Mouse (Mus musculus): ENCODE measurements around the gene Angptl2. TPM values are rescaled to one million over a fixed set of nuclear protein-coding genes. Genes with fewer than 3 reads are reported as not detected.
A peak's percentile ranks its signal among the peaks of the same experiment; 100 is the strongest.

Gene Angptl2
- polyA plus RNA-seq, 1 experiment from 2014 or later, result 37.3 TPM

- Histone ChIP-seq H3K36me3 (ENCODE audit: control insufficient read depth, insufficient read depth, low read length) (0 out of 2 replicates have a peak, but pooled peaks cover 6% of the 10 kb centered on the region), H3K9me3 (ENCODE audit: control insufficient read depth, low read length) (no peaks in the 10 kb centered on the region), H3K4me2 (replicated peaks; ENCODE audit: low read depth) (no peak overlapping the region), H3K27me3 (ENCODE audit: control insufficient read depth, insufficient read depth, low read length) (no peaks in the 10 kb centered on the region), H3K27ac (replicated peaks) (no peak overlapping the region), H3K4me3 (ENCODE audit: low read depth, low read length) (no peak overlapping the region), H3K9ac (ENCODE audit: low read length) (no peak overlapping the region), H3K4me1 (replicated peaks; ENCODE audit: control insufficient read depth, insufficient read depth) (peaks cover 2% of the 10 kb centered on the region; the same call in 1 of the 2 replicates)
- WGBS, result 87% methylated on average over 7 of the region's 7 CpGs
- TF ChIP-seq EP300 (optimal IDR thresholded peaks at IDR 0.05), result no peak
- no peak for TF ChIP-seq CTCF (IDR thresholded peaks at IDR 0.05; ENCODE audit: low read depth)
- DNase-seq (ENCODE audit: low spot score), result no peak
- no peak for ATAC-seq (ENCODE audit: low FRiP score, low TSS enrichment)
Observed at GRCm38 (mm10) chr2:33173686-33174085, 42.2 kb upstream of the Angptl2 start.

- DNase-seq (ENCODE audit: low spot score) (no peak), ATAC-seq (ENCODE audit: low FRiP score, low TSS enrichment) (no peak)
- TF ChIP-seq EP300 (optimal IDR thresholded peaks at IDR 0.05) (no peak), CTCF (IDR thresholded peaks at IDR 0.05; ENCODE audit: low read depth) (no peak)
- WGBS, result 69% methylated on average over 7 of the region's 7 CpGs
- Histone ChIP-seq H3K4me2 (replicated peaks; ENCODE audit: low read depth) (no peak overlapping the region), H3K4me1 (replicated peaks; ENCODE audit: control insufficient read depth, insufficient read depth) (peaks cover 7% of the 10 kb centered on the region; the same call in 1 of the 2 replicates), H3K9me3 (ENCODE audit: control insufficient read depth, low read length) (no peaks in the 10 kb centered on the region), H3K9ac (ENCODE audit: low read length) (no peak overlapping the region), H3K4me3 (ENCODE audit: low read depth, low read length) (no peak overlapping the region), H3K27ac (replicated peaks) (no peak overlapping the region), H3K36me3 (ENCODE audit: control insufficient read depth, insufficient read depth, low read length) (0 out of 2 replicates have a peak, but pooled peaks cover 6% of the 10 kb centered on the region), H3K27me3 (ENCODE audit: control insufficient read depth, insufficient read depth, low read length) (no peaks in the 10 kb centered on the region)
Observed at GRCm38 (mm10) chr2:33176516-33176915, 39.4 kb upstream of the Angptl2 start.

DNA sequence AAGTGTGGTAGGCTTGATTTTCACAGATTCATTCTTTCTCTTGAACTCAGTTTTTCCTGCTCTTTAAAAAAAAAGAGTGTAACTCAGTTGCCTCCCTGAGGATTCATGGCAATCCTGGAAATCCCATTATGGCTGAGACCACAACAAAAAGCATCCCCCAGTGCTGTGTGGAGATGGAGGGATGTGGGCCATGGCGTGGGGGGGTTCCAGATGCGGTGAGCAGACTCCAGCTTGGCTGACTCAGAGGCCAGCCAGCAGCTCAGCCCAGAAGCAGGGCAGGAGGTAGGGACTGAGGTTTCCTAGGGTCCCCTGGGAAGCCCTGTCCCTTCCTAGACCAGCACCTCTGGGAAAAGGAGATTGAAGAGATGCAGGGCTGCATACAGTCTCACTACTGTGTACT, 38.9 kb upstream of the Angptl2 start:
- Histone ChIP-seq H3K36me3 (ENCODE audit: control insufficient read depth, insufficient read depth, low read length) (0 out of 2 replicates have a peak, but pooled peaks cover 6% of the 10 kb centered on the region), H3K27ac (replicated peaks) (peak overlapping the region; percentile 35; the same call in 1 of the 2 replicates), H3K9ac (ENCODE audit: low read length) (no peak overlapping the region), H3K4me3 (ENCODE audit: low read depth, low read length) (no peak overlapping the region), H3K27me3 (ENCODE audit: control insufficient read depth, insufficient read depth, low read length) (no peaks in the 10 kb centered on the region), H3K4me1 (replicated peaks; ENCODE audit: control insufficient read depth, insufficient read depth) (peaks cover 7% of the 10 kb centered on the region; the same call in 1 of the 2 replicates), H3K9me3 (ENCODE audit: control insufficient read depth, low read length) (no peaks in the 10 kb centered on the region), H3K4me2 (replicated peaks; ENCODE audit: low read depth) (no peak overlapping the region)
- ATAC-seq (ENCODE audit: low FRiP score, low TSS enrichment), result no peak
- WGBS, result 44% methylated on average over 2 of the region's 2 CpGs
- TF ChIP-seq EP300 (optimal IDR thresholded peaks at IDR 0.05), result no peak
- no peak for TF ChIP-seq CTCF (IDR thresholded peaks at IDR 0.05; ENCODE audit: low read depth)
- no peak for DNase-seq (ENCODE audit: low spot score)

DNA sequence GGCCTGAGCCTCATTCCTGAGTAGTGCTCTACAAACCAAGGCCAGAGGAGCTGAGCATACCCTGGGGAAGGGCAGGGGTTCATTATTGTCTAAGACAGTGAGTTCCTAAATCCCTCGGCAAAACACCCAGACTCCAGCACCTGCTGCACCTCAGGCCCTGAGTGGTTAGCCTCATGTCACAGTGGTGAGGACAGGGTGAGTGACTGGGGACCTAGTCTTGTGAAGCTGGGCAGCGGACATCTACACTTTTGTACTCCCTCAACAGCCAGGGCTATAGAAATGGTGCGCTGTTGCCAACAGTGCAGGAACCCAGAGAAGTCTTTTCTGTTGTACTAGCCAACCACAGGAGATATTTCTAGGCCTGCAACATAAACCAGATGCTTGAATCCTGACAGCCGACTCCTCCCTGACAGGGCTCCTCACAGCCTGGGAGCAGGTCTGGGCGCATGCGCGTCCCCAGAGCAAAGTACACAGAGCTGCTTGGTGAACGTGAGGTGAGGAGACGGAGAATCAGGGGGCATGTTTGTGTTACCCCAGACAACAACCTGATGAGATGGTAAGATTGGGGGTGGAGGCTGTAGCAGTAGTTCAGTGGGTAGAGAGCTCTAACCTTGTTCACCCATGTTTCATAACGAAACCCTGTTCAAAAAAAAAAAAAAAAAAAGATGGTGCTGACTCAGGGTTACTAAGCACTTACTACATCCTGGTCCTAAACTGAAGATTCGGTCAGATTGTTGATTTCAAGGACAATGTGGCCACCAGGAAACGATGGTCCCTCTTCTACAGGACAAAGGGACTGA, 38.2 kb upstream of the Angptl2 start:
- no peak overlapping the region for H3K4me3 ChIP-seq (ENCODE audit: low read depth, low read length)
- H3K9me3 ChIP-seq (ENCODE audit: control insufficient read depth, low read length), result no peaks in the 10 kb centered on the region
- no peaks in the 10 kb centered on the region for H3K27me3 ChIP-seq (ENCODE audit: control insufficient read depth, insufficient read depth, low read length)
- H3K9ac ChIP-seq (ENCODE audit: low read length), result 0 out of 2 replicates have a peak overlapping the region, but pooled peaks have one; percentile 13
- peak overlapping the region; percentile 35; the same call in 1 of the 2 replicates for H3K27ac ChIP-seq (replicated peaks)
- peak; percentile 43; the same call in 1 of the 2 replicates for ATAC-seq (ENCODE audit: low FRiP score, low TSS enrichment)
- TF ChIP-seq CTCF (IDR thresholded peaks at IDR 0.05; ENCODE audit: low read depth) (no peak), EP300 (optimal IDR thresholded peaks at IDR 0.05) (no peak)
- H3K4me2 ChIP-seq (replicated peaks; ENCODE audit: low read depth), result no peak overlapping the region
- WGBS, result 44% methylated on average over 12 of the region's 12 CpGs
- peaks cover 7% of the 10 kb centered on the region; the same call in 1 of the 2 replicates for H3K4me1 ChIP-seq (replicated peaks; ENCODE audit: control insufficient read depth, insufficient read depth)
- peak; percentile 65 for DNase-seq (ENCODE audit: low spot score)
- H3K36me3 ChIP-seq (ENCODE audit: control insufficient read depth, insufficient read depth, low read length), result no peaks in the 10 kb centered on the region

DNA sequence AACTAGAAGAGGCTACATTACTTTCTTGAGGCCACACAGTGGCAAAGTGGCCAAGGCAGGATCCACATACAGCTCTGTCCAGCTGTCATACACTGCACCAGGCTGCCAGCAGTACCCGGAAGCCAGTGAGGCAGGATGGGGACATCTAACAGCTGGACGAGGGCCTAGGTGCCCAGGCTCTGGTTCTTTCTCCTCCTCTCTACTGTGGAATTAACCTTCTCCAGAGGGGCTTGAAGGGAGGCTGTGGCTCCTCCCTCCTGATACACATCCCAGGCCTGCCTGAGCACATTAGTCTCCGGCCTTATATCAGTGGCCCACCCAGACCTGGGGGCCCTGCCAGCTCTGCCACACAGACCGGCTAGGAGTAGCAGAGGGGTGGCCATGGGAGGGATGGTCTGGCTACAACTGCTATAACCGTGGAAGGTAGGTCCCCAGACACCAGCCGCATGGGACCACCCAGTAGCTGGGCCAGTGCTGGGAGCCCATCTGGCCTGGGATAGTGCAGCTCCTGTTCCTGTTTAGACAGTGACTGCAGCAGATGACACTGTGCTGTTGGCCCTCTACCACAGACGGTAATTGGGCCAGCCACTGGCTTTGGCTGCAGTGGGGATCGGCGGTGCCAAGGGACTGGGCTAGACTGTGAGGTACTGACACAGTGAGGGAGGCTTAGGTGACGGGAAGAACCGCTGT, 37.5 kb upstream of the Angptl2 start:
- peak; percentile 33; the same call in 1 of the 2 replicates for ATAC-seq (ENCODE audit: low FRiP score, low TSS enrichment)
- no peaks in the 10 kb centered on the region for H3K36me3 ChIP-seq (ENCODE audit: control insufficient read depth, insufficient read depth, low read length)
- H3K4me2 ChIP-seq (replicated peaks; ENCODE audit: low read depth), result no peak overlapping the region
- H3K9me3 ChIP-seq (ENCODE audit: control insufficient read depth, low read length), result no peaks in the 10 kb centered on the region
- peaks cover 7% of the 10 kb centered on the region; the same call in 1 of the 2 replicates for H3K4me1 ChIP-seq (replicated peaks; ENCODE audit: control insufficient read depth, insufficient read depth)
- no peaks in the 10 kb centered on the region for H3K27me3 ChIP-seq (ENCODE audit: control insufficient read depth, insufficient read depth, low read length)
- no peak overlapping the region for H3K4me3 ChIP-seq (ENCODE audit: low read depth, low read length)
- H3K27ac ChIP-seq (replicated peaks), result peak overlapping the region; percentile 6; the same call in 1 of the 2 replicates
- TF ChIP-seq EP300 (optimal IDR thresholded peaks at IDR 0.05) (no peak), CTCF (IDR thresholded peaks at IDR 0.05; ENCODE audit: low read depth) (no peak)
- DNase-seq (ENCODE audit: low spot score), result no peak
- H3K9ac ChIP-seq (ENCODE audit: low read length), result 0 out of 2 replicates have a peak overlapping the region, but pooled peaks have one; percentile 2
- WGBS, result 56% methylated on average over 11 of the region's 11 CpGs
